Mouse (Mus musculus) heart, postnatal 0 days (tissue): ENCODE data around the gene Rpl29. TPM values are rescaled to one million over a fixed set of nuclear protein-coding genes. Genes with fewer than 3 reads are reported as not detected.

ENCODE experiments used
- ATAC-seq: fragments of 200-750 bp; cut with Nextera tagmentation; 2 replicates; pipeline ENCODE4 v1.8.0; 2017; ENCODE audit warnings: low read depth, moderate number of reproducible peaks, moderate library complexity; ENCODE audit not compliant: insufficient read depth
- DNase-seq: peaks from one replicate; pipeline ENCODE4 v3.0.0-alpha.2; 2016; ENCODE audit warnings: low spot score
- H3K27ac ChIP-seq: fragments of 300-500 bp; sonication (generic); 2 replicates; pipeline ENCODE4 v1.5.1; 2014; ENCODE audit warnings: low read depth, mild to moderate bottlenecking
- H3K27me3 ChIP-seq: fragments of 300-500 bp; sonication (generic); 2 replicates; pipeline ENCODE4 v1.6.1; 2014; ENCODE audit warnings: low read length, mixed read lengths; ENCODE audit not compliant: control insufficient read depth, insufficient read depth
- H3K36me3 ChIP-seq: fragments of 300-500 bp; sonication (generic); replicated peaks from 2 replicates; pipeline ENCODE4 v1.6.1; 2014; ENCODE audit warnings: low read length, mixed read lengths; ENCODE audit not compliant: control insufficient read depth, insufficient read depth
- H3K4me1 ChIP-seq: fragments of 300-500 bp; sonication (generic); 2 replicates; pipeline ENCODE4 v1.6.1; 2014; ENCODE audit warnings: antibody characterized with exemption; ENCODE audit not compliant: control insufficient read depth, insufficient read depth
- H3K4me2 ChIP-seq: fragments of 300-500 bp; sonication (generic); 2 replicates; pipeline ENCODE4 v1.6.1; 2014; ENCODE audit warnings: low read depth, mild to moderate bottlenecking, low read length, moderate library complexity
- H3K4me3 ChIP-seq: fragments of 300-500 bp; sonication (generic); 2 replicates; pipeline ENCODE4 v1.5.1; 2014; ENCODE audit warnings: low read depth, low read length
- H3K9ac ChIP-seq: fragments of 300-500 bp; sonication (generic); replicated peaks from 2 replicates; pipeline ENCODE4 v1.6.1; 2014; ENCODE audit warnings: low read depth, low read length, mixed read lengths
- H3K9me3 ChIP-seq: fragments of 300-500 bp; sonication (generic); replicated peaks from 2 replicates; pipeline ENCODE4 v1.6.1; 2016; ENCODE audit warnings: low read length; ENCODE audit not compliant: control insufficient read depth
- CTCF ChIP-seq: IDR thresholded peaks from 2 replicates; pipeline ENCODE4 v1.5.1; 2016; ENCODE audit warnings: antibody characterized with exemption, control low read depth, low read depth
- EP300 ChIP-seq: IDR thresholded peaks from 2 replicates; pipeline ENCODE4 v1.6.1; 2016; ENCODE audit warnings: antibody characterized with exemption, low read depth
- WGBS: fragments of 180-500 bp; shearing (Covaris S2); extraction: QIAGEN DNeasy Blood & Tissue Kit; methylation state at CpG from one replicate; pipeline ENCODE4 v1.1.7; 2014; 5-methylcytosine and 5-hydroxymethylcytosine counted together
- polyA plus RNA-seq: library from polyadenylated mRNA; unstranded; fragments of >200 nt; fragmentation: Nextera tagmentation; extraction: Ambion mirVana; gene quantifications from 2 replicates; pipeline ENCODE4 v1.2.1, GENCODE M21; 2015
- total RNA-seq: library from RNA; depleted of rRNA; stranded (reverse); fragments of >200 nt; gene quantifications from 2 replicates; pipeline ENCODE4 v1.2.3, GENCODE M21; 2014; ENCODE audit warnings: low replicate concordance

Gene Rpl29
- total and polyA plus RNA-seq, 2 experiments from 2014 or later: 504 to 783 TPM

GRCm38 (mm10) chr9:106397733-106398132 is 31.5 kb upstream of the Rpl29 start:
- no peaks in the 10 kb centered on the region for H3K27me3 ChIP-seq
- H3K9ac ChIP-seq: no peak overlapping the region
- no peaks in the 10 kb centered on the region for H3K36me3 ChIP-seq
- peaks cover 28% of the 10 kb centered on the region for H3K4me1 ChIP-seq
- H3K9me3 ChIP-seq: no peaks in the 10 kb centered on the region
- no peak overlapping the region for H3K27ac ChIP-seq
- no peak for DNase-seq
- WGBS: 24% methylated on average over 4 of the region's 4 CpGs
- H3K4me3 ChIP-seq: no peak overlapping the region
- no peak overlapping the region for H3K4me2 ChIP-seq
- no peak for ATAC-seq
- TF ChIP-seq CTCF: no peak
- no peak for TF ChIP-seq EP300

- Histone ChIP-seq H3K9ac (no peak overlapping the region), H3K27ac (no peak overlapping the region), H3K4me1 (peaks cover 22% of the 10 kb centered on the region), H3K36me3 (no peaks in the 10 kb centered on the region), H3K27me3 (no peaks in the 10 kb centered on the region), H3K4me2 (no peak overlapping the region), H3K9me3 (no peaks in the 10 kb centered on the region), H3K4me3 (no peak overlapping the region)
- DNase-seq (no peak), ATAC-seq (no peak)
- no peak for TF ChIP-seq CTCF
- 58% methylated on average over 9 of the region's 9 CpGs for WGBS
Measured at GRCm38 (mm10) chr9:106398667-106399311, 30.5 kb upstream of the Rpl29 start.

- 81% methylated on average over 3 of the region's 3 CpGs for WGBS
- ATAC-seq: no peak
Measured at GRCm38 (mm10) chr9:106399808-106400207, 29.4 kb upstream of the Rpl29 start.

GRCm38 (mm10) chr9:106402149-106402548 is 27.1 kb upstream of the Rpl29 start:
- TF ChIP-seq EP300: no peak
- TF ChIP-seq CTCF: no peak
- DNase-seq (no peak), ATAC-seq (no peak)
- Histone ChIP-seq H3K4me3 (no peak overlapping the region), H3K9me3 (no peaks in the 10 kb centered on the region), H3K36me3 (no peaks in the 10 kb centered on the region), H3K27ac (no peak overlapping the region), H3K27me3 (no peaks in the 10 kb centered on the region), H3K4me1 (peaks cover 44% of the 10 kb centered on the region), H3K9ac (no peak overlapping the region), H3K4me2 (no peak overlapping the region)
- 53% methylated on average over 5 of the region's 5 CpGs for WGBS

More at GRCm38 (mm10) chr9:106399808-106400207, 29.4 kb upstream of the Rpl29 start:
- no peaks in the 10 kb centered on the region for H3K27me3 ChIP-seq
- H3K4me2 ChIP-seq: no peak overlapping the region
- TF ChIP-seq EP300 (no peak), CTCF (no peak)
- peaks cover 22% of the 10 kb centered on the region for H3K4me1 ChIP-seq
- no peak overlapping the region for H3K27ac ChIP-seq
- H3K9me3 ChIP-seq: no peaks in the 10 kb centered on the region
- H3K4me3 ChIP-seq: no peak overlapping the region
- no peaks in the 10 kb centered on the region for H3K36me3 ChIP-seq
- no peak for DNase-seq
- H3K9ac ChIP-seq: no peak overlapping the region

GRCm38 (mm10) chr9:106402607-106403375 is 26.5 kb upstream of the Rpl29 start:
- no peak for DNase-seq
- H3K9ac ChIP-seq: no peak overlapping the region
- H3K27ac ChIP-seq: no peak overlapping the region
- no peaks in the 10 kb centered on the region for H3K9me3 ChIP-seq
- no peak overlapping the region for H3K4me2 ChIP-seq
- no peak for TF ChIP-seq CTCF
- TF ChIP-seq EP300: no peak
- ATAC-seq: no peak
- no peaks in the 10 kb centered on the region for H3K27me3 ChIP-seq
- 68% methylated on average over 16 of the region's 16 CpGs for WGBS
- peaks cover 45% of the 10 kb centered on the region for H3K4me1 ChIP-seq
- no peaks in the 10 kb centered on the region for H3K36me3 ChIP-seq
- H3K4me3 ChIP-seq: no peak overlapping the region
